In the genomic region with DNA sequence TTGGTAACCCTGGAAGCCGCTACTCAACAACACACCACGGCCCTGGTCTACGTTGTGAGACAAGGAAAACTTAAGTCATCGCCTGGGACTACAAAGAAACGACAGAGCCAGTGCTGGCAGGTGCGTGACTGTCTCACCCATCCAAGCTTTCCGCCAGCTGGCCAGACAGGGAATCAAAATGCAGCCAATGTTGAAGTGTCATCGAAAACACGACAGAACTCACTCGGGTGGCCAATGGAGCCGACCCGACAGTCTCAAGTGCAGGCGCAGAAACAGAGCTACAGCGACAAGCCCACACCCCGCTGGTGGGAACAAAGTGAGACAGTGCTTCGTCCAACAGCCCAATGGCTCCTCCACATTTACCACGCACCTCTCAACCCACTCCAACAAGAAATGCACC, we compare ENCODE assay signal across 9 mouse cellular contexts. TPM values are rescaled to one million over a fixed set of nuclear protein-coding genes. Genes with fewer than 3 reads are reported as not detected.
A peak's percentile ranks its signal among the peaks of the same experiment; 100 is the strongest.
DNase-seq lines count a peak whose midpoint lies in the region; ATAC-seq and TF ChIP-seq lines count a peak whose summit lies in the region.
"Had no signal": no experiment of that assay in that cellular context is flagged by ENCODE, and none has a peak within 500 bp of the region (broad histone marks: within the 10 kb centered on the region; RNA-seq: fewer than 3 reads in every experiment).

No protein-coding gene starts in this region.

- H3K4me3 ChIP-seq in left cerebral cortex, adult 2 months: no peak overlapping the region
- no peak overlapping the region for H3K4me3 ChIP-seq in heart, embryonic 12.5 days
- no peak overlapping the region for H3K4me3 ChIP-seq in limb, embryonic 11.5 days (ENCODE audit: low read depth, low read length)
- no peak overlapping the region for H3K4me3 ChIP-seq in neural tube, embryonic 14.5 days (ENCODE audit: low read depth, low read length)
- no peak overlapping the region for H3K4me3 ChIP-seq in liver, postnatal 0 days (ENCODE audit: low read depth, low read length)
- H3K4me3 ChIP-seq: megakaryocyte, embryonic 14.5 days had no signal

- peak overlapping the region; percentile 77; the same call in 1 of the 2 replicates for H3K27ac ChIP-seq in left cerebral cortex, adult 2 months
- 0 out of 2 replicates have a peak overlapping the region, but pooled peaks have one; percentile 6 for H3K27ac ChIP-seq in heart, embryonic 12.5 days (ENCODE audit: poor library complexity, severe bottlenecking)
- peak overlapping the region; percentile 5; the same call in 1 of the 2 replicates for H3K27ac ChIP-seq in limb, embryonic 11.5 days (replicated peaks; ENCODE audit: low read depth, low read length)
- H3K27ac ChIP-seq in neural tube, embryonic 14.5 days (ENCODE audit: low read depth, low read length): peak overlapping the region; percentile 69
- no peak overlapping the region for H3K27ac ChIP-seq in liver, postnatal 0 days (ENCODE audit: low read depth)

- H3K9ac ChIP-seq in heart, embryonic 12.5 days: peak overlapping the region; percentile 44; the same call in 1 of the 2 replicates
- no peak overlapping the region for H3K9ac ChIP-seq in limb, embryonic 11.5 days (ENCODE audit: low read length)
- no peak overlapping the region for H3K9ac ChIP-seq in neural tube, embryonic 14.5 days (replicated peaks; ENCODE audit: low read depth, low read length)
- H3K9ac ChIP-seq in liver, postnatal 0 days (replicated peaks): no peak overlapping the region

- DNase-seq in left cerebral cortex, adult 2 months (ENCODE audit: extremely low spot score in 1 of 2, low spot score in 2 of 2): no peak
- no peak for DNase-seq in left cerebral cortex, postnatal 25 days (ENCODE audit: low spot score in 2 of 2)
- no peak for DNase-seq in limb, embryonic 11.5 days (ENCODE audit: low spot score)
- DNase-seq in liver, postnatal 0 days: no peak
- DNase-seq in adrenal gland, postnatal 10 days: no peak
- no peak for DNase-seq in gastrocnemius, postnatal 36 days

- H3K4me1 ChIP-seq in heart, embryonic 12.5 days (replicated peaks): peaks cover 84% of the 10 kb centered on the region
- peaks cover 57% of the 10 kb centered on the region for H3K4me1 ChIP-seq in limb, embryonic 11.5 days (ENCODE audit: control insufficient read depth, insufficient read depth, low read length)
- H3K4me1 ChIP-seq in neural tube, embryonic 14.5 days (ENCODE audit: control insufficient read depth, insufficient read depth, low read length): peaks cover 72% of the 10 kb centered on the region
- H3K4me1 ChIP-seq in liver, postnatal 0 days (ENCODE audit: insufficient read depth): peaks cover 2% of the 10 kb centered on the region; the same call in 1 of the 2 replicates

- 56% methylated on average over 17 of the region's 17 CpGs for WGBS in heart, embryonic 12.5 days
- WGBS in limb, embryonic 11.5 days: 84% methylated on average over 17 of the region's 17 CpGs
- WGBS in neural tube, embryonic 14.5 days: 44% methylated on average over 17 of the region's 17 CpGs
- WGBS in liver, postnatal 0 days (ENCODE audit: insufficient replicate concordance): 87% methylated on average over 17 of the region's 17 CpGs

- no peak for ATAC-seq in heart, embryonic 12.5 days (ENCODE audit: insufficient number of reproducible peaks, low FRiP score)
- ATAC-seq in limb, embryonic 11.5 days (ENCODE audit: insufficient number of reproducible peaks, low FRiP score, low TSS enrichment, low read depth): no peak
- ATAC-seq in neural tube, embryonic 14.5 days (ENCODE audit: low read depth): no peak
- no peak for ATAC-seq in liver, postnatal 0 days

- H3K36me3 ChIP-seq in heart, embryonic 12.5 days: no peaks in the 10 kb centered on the region
- no peaks in the 10 kb centered on the region for H3K36me3 ChIP-seq in limb, embryonic 11.5 days (ENCODE audit: control insufficient read depth, insufficient read depth, low read length)
- no peaks in the 10 kb centered on the region for H3K36me3 ChIP-seq in neural tube, embryonic 14.5 days (ENCODE audit: control insufficient read depth, insufficient read depth, low read length)
- H3K36me3 ChIP-seq in liver, postnatal 0 days (replicated peaks; ENCODE audit: insufficient read depth, low read length): no peaks in the 10 kb centered on the region

- intact Hi-C loops in left cerebral cortex, adult 2 months (cut with DNase I): no loop called here
- intact Hi-C loops in left cerebral cortex, postnatal 25 days (cut with DNase I): no loop called here
- intact Hi-C loops in gastrocnemius, postnatal 36 days (cut with DNase I): no loop called here

- TF ChIP-seq CTCF in left cerebral cortex, adult 2 months (IDR thresholded peaks at IDR 0.05): no peak; the same call in none of the 2 replicates
- no peak for TF ChIP-seq CTCF in liver, postnatal 0 days (IDR thresholded peaks at IDR 0.05; ENCODE audit: low read depth)

- H3K4me2 ChIP-seq in heart, embryonic 12.5 days: no peak overlapping the region
- H3K4me2 ChIP-seq in limb, embryonic 11.5 days (ENCODE audit: low read depth, severe bottlenecking): no peak overlapping the region
- no peak overlapping the region for H3K4me2 ChIP-seq in neural tube, embryonic 14.5 days (ENCODE audit: low read depth, low read length)
- H3K4me2 ChIP-seq in liver, postnatal 0 days (ENCODE audit: low read depth, low read length): no peak overlapping the region

- TF ChIP-seq EP300 in liver, postnatal 0 days (IDR thresholded peaks at IDR 0.05; ENCODE audit: low read depth): no peak

- no peaks in the 10 kb centered on the region for H3K9me3 ChIP-seq in heart, embryonic 12.5 days (replicated peaks)
- H3K9me3 ChIP-seq in limb, embryonic 11.5 days (ENCODE audit: control insufficient read depth, low read length): no peaks in the 10 kb centered on the region
- no peaks in the 10 kb centered on the region for H3K9me3 ChIP-seq in neural tube, embryonic 14.5 days (ENCODE audit: control insufficient read depth, low read length)
- no peaks in the 10 kb centered on the region for H3K9me3 ChIP-seq in liver, postnatal 0 days (ENCODE audit: low read length)
- H3K9me3 ChIP-seq: megakaryocyte, embryonic 14.5 days had no signal

- no peaks in the 10 kb centered on the region for H3K27me3 ChIP-seq in heart, embryonic 12.5 days (replicated peaks)
- no peaks in the 10 kb centered on the region for H3K27me3 ChIP-seq in limb, embryonic 11.5 days (ENCODE audit: control insufficient read depth, insufficient read depth, low read length)
- no peaks in the 10 kb centered on the region for H3K27me3 ChIP-seq in neural tube, embryonic 14.5 days (ENCODE audit: control insufficient read depth, insufficient read depth, low read length)
- no peaks in the 10 kb centered on the region for H3K27me3 ChIP-seq in liver, postnatal 0 days (ENCODE audit: insufficient read depth, low read length)

RNA-seq across cellular contexts. Expression of gene Ncor2, which starts 29.9 kb away (rescaled TPM):
- total RNA-seq in left cerebral cortex, adult 2 months (2021): 100 to 1,000 TPM; 228 to 270 TPM
- 100 to 1,000 TPM; 183 to 200 TPM for total RNA-seq in left cerebral cortex, postnatal 25 days (2021)
- polyA plus RNA-seq in heart, embryonic 12.5 days (2016; fragmentation: Nextera tagmentation; extraction: Ambion mirVana): 17.0 and 18.6 TPM in 2 replicates
- 23.6 and 24.3 TPM in 2 replicates for polyA plus RNA-seq in limb, embryonic 11.5 days (2014; fragmentation: Nextera tagmentation; extraction: Ambion mirVana)
- polyA plus RNA-seq in neural tube, embryonic 14.5 days (2014; fragmentation: Nextera tagmentation; extraction: Ambion mirVana): 29.1 and 32.8 TPM in 2 replicates
- 3.1 and 3.4 TPM in 2 replicates for polyA plus RNA-seq in liver, postnatal 0 days (2015; fragmentation: Nextera tagmentation; extraction: Ambion mirVana)
- 100 to 1,000 TPM; 125 to 153 TPM for total RNA-seq in adrenal gland, postnatal 10 days (2021)
- total RNA-seq in gastrocnemius, postnatal 36 days (2021): 100 to 1,000 TPM; 102 to 112 TPM
